Mouse (Mus musculus) heart, postnatal 0 days (tissue): ENCODE results near the gene Bmp8b. TPM values are rescaled to one million over a fixed set of nuclear protein-coding genes. Genes with fewer than 3 reads are reported as not detected.
"Not testable (repeated sequence)": the region's sequence is repeated elsewhere in the genome, so short reads cannot be mapped to it uniquely, and the experiment has no call there.

Experiments
- ATAC-seq: fragments of 200-750 bp; cut with Nextera tagmentation; 2 replicates; pipeline ENCODE4 v1.8.0; 2017; ENCODE audit warnings: low read depth, moderate number of reproducible peaks, moderate library complexity; ENCODE audit not compliant: insufficient read depth
- DNase-seq: peaks from one replicate; pipeline ENCODE4 v3.0.0-alpha.2; 2016; ENCODE audit warnings: low spot score
- H3K27ac ChIP-seq: fragments of 300-500 bp; sonication (generic); 2 replicates; pipeline ENCODE4 v1.5.1; 2014; ENCODE audit warnings: low read depth, mild to moderate bottlenecking
- H3K27me3 ChIP-seq: fragments of 300-500 bp; sonication (generic); 2 replicates; pipeline ENCODE4 v1.6.1; 2014; ENCODE audit warnings: low read length, mixed read lengths; ENCODE audit not compliant: control insufficient read depth, insufficient read depth
- H3K36me3 ChIP-seq: fragments of 300-500 bp; sonication (generic); replicated peaks from 2 replicates; pipeline ENCODE4 v1.6.1; 2014; ENCODE audit warnings: low read length, mixed read lengths; ENCODE audit not compliant: control insufficient read depth, insufficient read depth
- H3K4me1 ChIP-seq: fragments of 300-500 bp; sonication (generic); 2 replicates; pipeline ENCODE4 v1.6.1; 2014; ENCODE audit warnings: antibody characterized with exemption; ENCODE audit not compliant: control insufficient read depth, insufficient read depth
- H3K4me2 ChIP-seq: fragments of 300-500 bp; sonication (generic); 2 replicates; pipeline ENCODE4 v1.6.1; 2014; ENCODE audit warnings: low read depth, mild to moderate bottlenecking, low read length, moderate library complexity
- H3K4me3 ChIP-seq: fragments of 300-500 bp; sonication (generic); 2 replicates; pipeline ENCODE4 v1.5.1; 2014; ENCODE audit warnings: low read depth, low read length
- H3K9ac ChIP-seq: fragments of 300-500 bp; sonication (generic); replicated peaks from 2 replicates; pipeline ENCODE4 v1.6.1; 2014; ENCODE audit warnings: low read depth, low read length, mixed read lengths
- H3K9me3 ChIP-seq: fragments of 300-500 bp; sonication (generic); replicated peaks from 2 replicates; pipeline ENCODE4 v1.6.1; 2016; ENCODE audit warnings: low read length; ENCODE audit not compliant: control insufficient read depth
- CTCF ChIP-seq: IDR thresholded peaks from 2 replicates; pipeline ENCODE4 v1.5.1; 2016; ENCODE audit warnings: antibody characterized with exemption, control low read depth, low read depth
- EP300 ChIP-seq: IDR thresholded peaks from 2 replicates; pipeline ENCODE4 v1.6.1; 2016; ENCODE audit warnings: antibody characterized with exemption, low read depth
- WGBS: fragments of 180-500 bp; shearing (Covaris S2); extraction: QIAGEN DNeasy Blood & Tissue Kit; methylation state at CpG from one replicate; pipeline ENCODE4 v1.1.7; 2014; 5-methylcytosine and 5-hydroxymethylcytosine counted together
- polyA plus RNA-seq: library from polyadenylated mRNA; unstranded; fragments of >200 nt; fragmentation: Nextera tagmentation; extraction: Ambion mirVana; gene quantifications from 2 replicates; pipeline ENCODE4 v1.2.1, GENCODE M21; 2015
- total RNA-seq: library from RNA; depleted of rRNA; stranded (reverse); fragments of >200 nt; gene quantifications from 2 replicates; pipeline ENCODE4 v1.2.3, GENCODE M21; 2014; ENCODE audit warnings: low replicate concordance

Gene Bmp8b
- total and polyA plus RNA-seq, 2 experiments from 2014 or later = 0.10 TPM; not detected in 1

DNA sequence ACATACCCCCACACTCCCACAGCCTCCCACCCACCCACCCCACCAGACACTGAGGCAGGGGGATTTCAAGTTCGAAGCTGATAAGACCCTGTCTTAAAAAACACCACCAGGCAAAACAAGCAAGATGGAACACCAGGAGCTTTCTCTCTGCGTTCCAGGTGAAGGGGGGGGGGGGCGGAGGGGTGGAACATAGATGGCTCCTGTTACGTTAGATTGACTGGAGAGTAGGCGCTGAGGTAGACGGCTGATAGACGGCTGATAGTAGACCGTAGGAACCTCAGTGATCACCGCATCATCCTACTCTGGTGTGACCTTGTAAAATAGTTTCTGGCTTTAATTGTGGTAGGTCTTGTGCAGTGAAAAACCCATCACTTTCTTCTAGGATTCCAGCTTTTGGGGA, 11.1 kb upstream of the Bmp8b start:
- Histone ChIP-seq H3K4me2 (no peak overlapping the region), H3K4me3 (no peak overlapping the region), H3K4me1 (no peaks in the 10 kb centered on the region), H3K9me3 (no peaks in the 10 kb centered on the region), H3K27me3 (0 out of 2 replicates have a peak, but pooled peaks cover 9% of the 10 kb centered on the region), H3K27ac (no peak overlapping the region), H3K9ac (no peak overlapping the region), H3K36me3 (no peaks in the 10 kb centered on the region)
- 33% methylated on average over 9 of the region's 9 CpGs for WGBS
- DNase-seq (no peak), ATAC-seq (no peak)
- TF ChIP-seq EP300 = no peak
- no peak for TF ChIP-seq CTCF

DNA sequence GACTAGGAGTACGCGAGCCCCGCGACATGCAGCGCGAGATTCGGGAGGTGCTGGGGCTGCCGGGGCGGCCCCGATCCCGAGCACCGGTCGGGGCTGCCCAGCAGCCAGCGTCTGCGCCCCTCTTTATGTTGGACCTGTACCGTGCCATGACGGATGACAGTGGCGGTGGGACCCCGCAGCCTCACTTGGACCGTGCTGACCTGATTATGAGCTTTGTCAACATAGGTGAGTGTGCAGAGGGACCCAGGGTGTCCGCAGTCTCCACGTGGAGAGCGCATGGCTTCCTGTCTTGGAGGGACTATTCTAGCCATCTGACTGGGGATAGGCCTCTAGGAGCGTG, 456 bp downstream of the Bmp8b start:
- WGBS = 23% methylated on average over 24 of the region's 24 CpGs
- H3K27me3 ChIP-seq = peaks cover 41% of the 10 kb centered on the region

DNA sequence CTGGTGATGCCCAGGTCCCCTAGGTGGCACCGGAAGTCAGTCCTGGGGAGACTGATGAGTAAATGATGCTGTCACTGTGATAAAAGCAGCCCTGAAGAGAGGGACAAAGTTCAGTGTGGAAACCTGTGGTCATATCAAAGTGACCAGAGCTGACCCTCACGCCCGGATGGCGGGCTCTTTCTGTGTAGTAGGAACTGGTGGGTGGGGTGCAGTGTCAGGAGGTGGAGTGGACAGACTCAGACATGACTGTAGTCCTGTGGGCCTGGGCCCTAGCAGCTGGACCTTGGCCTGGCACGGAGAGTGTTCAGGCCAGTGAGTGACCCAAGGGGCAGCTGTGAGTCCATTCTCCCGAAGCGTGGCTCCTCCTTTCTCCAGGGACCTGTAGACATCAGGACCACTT, 964 bp downstream of the Bmp8b start:
- not testable (repeated sequence) for ATAC-seq, H3K9me3 ChIP-seq, DNase-seq, H3K27ac ChIP-seq, H3K4me3 ChIP-seq, H3K4me1 ChIP-seq, H3K9ac ChIP-seq, H3K4me2 ChIP-seq, H3K36me3 ChIP-seq
- H3K27me3 ChIP-seq = peaks cover 43% of the 10 kb centered on the region
- 75% methylated on average over 7 of the region's 7 CpGs for WGBS

More for the DNA sequence above, 456 bp downstream of the Bmp8b start:
- Histone ChIP-seq H3K4me1 (0 out of 2 replicates have a peak, but pooled peaks cover 5% of the 10 kb centered on the region), H3K4me3 (peak overlapping the region; percentile 30), H3K27ac (no peak overlapping the region), H3K4me2 (peak overlapping the region; percentile 47; the same call in 1 of the 2 replicates), H3K9me3 (0 out of 2 replicates have a peak, but pooled peaks cover 3% of the 10 kb centered on the region), H3K9ac (no peak overlapping the region), H3K36me3 (no peaks in the 10 kb centered on the region)
- ATAC-seq (peak; percentile 15; the same call in 1 of the 2 replicates), DNase-seq (no peak)
- no peak for TF ChIP-seq EP300
- no peak for TF ChIP-seq CTCF

DNA sequence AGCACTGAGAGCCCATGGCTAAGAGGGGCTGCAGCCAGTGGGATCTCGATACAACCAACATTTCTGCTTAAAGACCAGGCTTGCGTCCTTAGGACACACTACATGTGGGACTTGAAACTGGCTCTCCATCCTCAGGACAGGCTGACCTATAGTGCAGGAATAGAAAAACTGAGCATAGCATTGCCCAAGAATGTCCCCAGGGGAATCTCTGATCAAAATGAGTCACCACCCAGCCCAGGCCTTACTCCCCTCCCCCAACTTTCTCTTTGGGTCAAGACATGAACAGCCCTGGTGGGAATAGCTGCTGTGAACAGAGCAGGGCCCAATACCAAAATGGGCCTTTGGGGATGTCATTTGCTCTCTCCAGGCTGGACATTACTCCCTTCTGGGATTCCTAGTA, 1.9 kb downstream of the Bmp8b start:
- Histone ChIP-seq H3K9me3 (0 out of 2 replicates have a peak, but pooled peaks cover 3% of the 10 kb centered on the region), H3K4me3 (no peak overlapping the region), H3K4me2 (no peak overlapping the region), H3K4me1 (0 out of 2 replicates have a peak, but pooled peaks cover 5% of the 10 kb centered on the region), H3K9ac (no peak overlapping the region), H3K27me3 (peaks cover 46% of the 10 kb centered on the region), H3K36me3 (no peaks in the 10 kb centered on the region), H3K27ac (no peak overlapping the region)
- 95% methylated on average over 2 of the region's 2 CpGs for WGBS
- DNase-seq (no peak), ATAC-seq (no peak)
- TF ChIP-seq CTCF = no peak
- TF ChIP-seq EP300 = no peak

DNA sequence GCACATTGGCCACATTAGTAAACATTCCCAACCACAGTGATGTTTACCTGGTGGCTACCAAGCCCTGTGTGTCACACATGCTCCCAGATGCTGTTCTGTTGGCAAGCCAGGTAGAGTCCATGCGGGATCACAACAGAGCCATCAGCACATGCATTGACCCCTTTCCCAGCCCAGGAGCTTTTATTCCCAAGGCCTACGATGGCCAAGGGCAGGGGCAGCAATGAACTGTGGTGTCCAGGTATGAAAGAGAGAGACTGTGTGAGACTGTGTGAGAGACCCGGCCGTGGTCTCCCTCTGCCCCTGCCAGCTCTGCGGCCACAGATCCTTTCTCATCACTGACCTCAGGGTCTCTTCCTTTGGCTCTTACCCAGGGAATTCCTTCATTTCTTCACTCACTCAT, 3.1 kb downstream of the Bmp8b start:
- Histone ChIP-seq H3K9me3 (0 out of 2 replicates have a peak, but pooled peaks cover 3% of the 10 kb centered on the region), H3K36me3 (no peaks in the 10 kb centered on the region), H3K27ac (no peak overlapping the region), H3K4me1 (0 out of 2 replicates have a peak, but pooled peaks cover 5% of the 10 kb centered on the region), H3K9ac (no peak overlapping the region), H3K4me2 (no peak overlapping the region), H3K27me3 (peaks cover 44% of the 10 kb centered on the region), H3K4me3 (no peak overlapping the region)
- no peak for TF ChIP-seq CTCF
- DNase-seq = no peak
- 86% methylated on average over 5 of the region's 5 CpGs for WGBS
- no peak for ATAC-seq

DNA sequence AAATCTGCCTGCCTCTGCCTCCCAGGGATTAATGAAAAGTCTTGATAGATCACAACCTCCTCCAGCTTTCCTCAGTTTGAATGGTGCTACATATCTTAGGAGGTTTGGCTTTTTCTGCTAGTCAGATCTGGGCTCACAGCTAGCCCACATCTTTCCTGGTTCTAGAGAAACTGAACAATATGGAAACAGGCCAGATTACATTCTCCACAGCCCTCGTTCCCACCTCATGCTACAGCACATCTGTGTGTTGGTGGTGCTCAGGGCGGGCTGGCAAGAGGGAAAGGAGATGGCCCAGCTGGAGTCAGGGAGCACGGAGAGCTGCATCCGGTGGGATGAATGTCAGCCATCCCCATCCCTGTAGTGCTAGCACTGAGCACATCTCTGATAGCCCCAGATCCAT, 5.8 kb downstream of the Bmp8b start:
- H3K27ac ChIP-seq = no peak overlapping the region
- H3K9me3 ChIP-seq = 0 out of 2 replicates have a peak, but pooled peaks cover 3% of the 10 kb centered on the region
- no peak overlapping the region for H3K4me2 ChIP-seq
- H3K27me3 ChIP-seq = peaks cover 19% of the 10 kb centered on the region
- ATAC-seq (no peak), DNase-seq (no peak)
- no peak overlapping the region for H3K9ac ChIP-seq
- H3K36me3 ChIP-seq = no peaks in the 10 kb centered on the region
- H3K4me3 ChIP-seq = no peak overlapping the region
- 80% methylated on average over 4 of the region's 4 CpGs for WGBS
- TF ChIP-seq EP300 (no peak), CTCF (no peak)
- no peaks in the 10 kb centered on the region for H3K4me1 ChIP-seq

DNA sequence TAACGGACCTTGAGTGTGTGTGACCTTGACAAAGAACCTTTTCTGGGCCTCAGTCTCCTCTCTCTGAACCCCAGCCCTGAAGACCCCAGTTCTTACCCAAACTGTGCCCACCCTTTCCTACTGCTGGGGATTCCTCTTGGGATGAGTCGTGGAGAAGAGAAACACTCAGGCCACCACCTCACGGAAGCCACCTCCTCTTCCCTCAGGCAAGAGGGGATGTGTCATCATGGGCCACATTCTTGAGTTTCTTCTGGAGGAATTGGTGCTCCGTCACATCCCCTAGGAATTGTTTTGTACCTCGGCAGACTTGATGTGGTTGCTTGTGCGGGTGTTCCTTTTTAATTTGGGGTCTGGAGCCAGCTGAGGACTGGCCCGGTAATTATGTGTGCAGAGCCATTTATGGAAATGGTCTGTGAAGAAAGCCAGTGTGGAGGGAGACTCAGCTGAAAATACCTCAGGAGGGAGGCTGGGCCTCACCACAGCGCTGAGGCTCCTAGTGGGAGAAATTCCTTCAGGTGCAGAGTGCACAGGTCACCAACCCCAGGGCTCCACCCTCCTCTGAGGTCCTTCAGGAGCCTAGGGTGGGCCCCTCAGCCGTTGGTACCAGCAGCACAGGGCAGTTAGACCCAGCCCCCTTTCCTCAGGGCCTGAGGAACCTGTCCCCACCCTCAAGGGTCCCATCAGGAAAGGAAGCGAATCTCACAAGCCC, 6.5 kb downstream of the Bmp8b start:
- not testable (repeated sequence) for DNase-seq, H3K4me2 ChIP-seq, H3K36me3 ChIP-seq, H3K4me3 ChIP-seq, ATAC-seq, H3K9ac ChIP-seq, H3K4me1 ChIP-seq, H3K27ac ChIP-seq, H3K9me3 ChIP-seq
- H3K27me3 ChIP-seq = peaks cover 23% of the 10 kb centered on the region; the same call in 1 of the 2 replicates
- 63% methylated on average over 10 of the region's 10 CpGs for WGBS
